Mouse (Mus musculus): ENCODE results near the gene Cpt1a.

GRCm38 (mm10) chr19:3344636-3345544 is 22.8 kb downstream of the Cpt1a start:
- TF ChIP-seq CTCF (IDR thresholded peaks at IDR 0.05; ENCODE audit: low read depth), result no peak
- TF ChIP-seq EP300 (optimal IDR thresholded peaks at IDR 0.05), result no peak

Data from stomach, postnatal 0 days (tissue).